Mouse (Mus musculus): ENCODE data around the gene Etl4. TPM values are rescaled to one million over a fixed set of nuclear protein-coding genes. Genes with fewer than 3 reads are reported as not detected.

Etl4 gene
- polyA plus RNA-seq, 1 experiment from 2014 or later = 27.7 TPM

- no peak for ATAC-seq
- no peak overlapping the region for H3K27ac ChIP-seq (ENCODE audit: low read length)
- WGBS = 83% methylated on average over 6 of the region's 6 CpGs
- no peaks in the 10 kb centered on the region for H3K9me3 ChIP-seq (ENCODE audit: control insufficient read depth, low read length)
- no peak overlapping the region for H3K4me3 ChIP-seq (ENCODE audit: low read length)
- no peaks in the 10 kb centered on the region for H3K27me3 ChIP-seq (replicated peaks; ENCODE audit: control insufficient read depth, insufficient read depth, low read length)
- no peak overlapping the region for H3K4me2 ChIP-seq (ENCODE audit: low read depth, low read length)
- no peaks in the 10 kb centered on the region for H3K4me1 ChIP-seq (ENCODE audit: control insufficient read depth, insufficient read depth, low read length)
- no peaks in the 10 kb centered on the region for H3K36me3 ChIP-seq (ENCODE audit: control insufficient read depth, insufficient read depth, low read length)
- no peak overlapping the region for H3K9ac ChIP-seq (ENCODE audit: low read depth, low read length)
These were observed 694.4 kb downstream of the Etl4 start for GRCm38 (mm10) chr2:20603991-20604390.

- Histone ChIP-seq H3K36me3 (ENCODE audit: control insufficient read depth, insufficient read depth, low read length) (no peaks in the 10 kb centered on the region), H3K9me3 (ENCODE audit: control insufficient read depth, low read length) (no peaks in the 10 kb centered on the region), H3K4me2 (ENCODE audit: low read depth, low read length) (no peak overlapping the region), H3K27me3 (replicated peaks; ENCODE audit: control insufficient read depth, insufficient read depth, low read length) (no peaks in the 10 kb centered on the region), H3K9ac (ENCODE audit: low read depth, low read length) (no peak overlapping the region), H3K4me1 (ENCODE audit: control insufficient read depth, insufficient read depth, low read length) (no peaks in the 10 kb centered on the region), H3K27ac (ENCODE audit: low read length) (no peak overlapping the region), H3K4me3 (ENCODE audit: low read length) (no peak overlapping the region)
- no peak for ATAC-seq
- WGBS = 83% methylated on average over 8 of the region's 8 CpGs
These were observed 699.6 kb downstream of the Etl4 start for GRCm38 (mm10) chr2:20609203-20609602.

- 77% methylated on average over 1 of the region's 1 CpGs for WGBS
These were observed 706.4 kb downstream of the Etl4 start for GRCm38 (mm10) chr2:20615948-20616347.

GRCm38 (mm10) chr2:20618396-20618795 lies 708.8 kb downstream of the Etl4 start:
- no peaks in the 10 kb centered on the region for H3K9me3 ChIP-seq (ENCODE audit: control insufficient read depth, low read length)
- H3K27ac ChIP-seq (ENCODE audit: low read length) = no peak overlapping the region
- H3K4me3 ChIP-seq (ENCODE audit: low read length) = no peak overlapping the region
- no peak for ATAC-seq
- no peaks in the 10 kb centered on the region for H3K4me1 ChIP-seq (ENCODE audit: control insufficient read depth, insufficient read depth, low read length)
- H3K9ac ChIP-seq (ENCODE audit: low read depth, low read length) = no peak overlapping the region
- no peak overlapping the region for H3K4me2 ChIP-seq (ENCODE audit: low read depth, low read length)
- no peaks in the 10 kb centered on the region for H3K27me3 ChIP-seq (replicated peaks; ENCODE audit: control insufficient read depth, insufficient read depth, low read length)
- WGBS = 92% methylated on average over 5 of the region's 5 CpGs
- no peaks in the 10 kb centered on the region for H3K36me3 ChIP-seq (ENCODE audit: control insufficient read depth, insufficient read depth, low read length)

More at GRCm38 (mm10) chr2:20615948-20616347, 706.4 kb downstream of the Etl4 start:
- ATAC-seq = no peak
- H3K9me3 ChIP-seq (ENCODE audit: control insufficient read depth, low read length) = no peaks in the 10 kb centered on the region
- H3K36me3 ChIP-seq (ENCODE audit: control insufficient read depth, insufficient read depth, low read length) = no peaks in the 10 kb centered on the region
- H3K27me3 ChIP-seq (replicated peaks; ENCODE audit: control insufficient read depth, insufficient read depth, low read length) = no peaks in the 10 kb centered on the region
- no peak overlapping the region for H3K9ac ChIP-seq (ENCODE audit: low read depth, low read length)
- H3K4me3 ChIP-seq (ENCODE audit: low read length) = no peak overlapping the region
- H3K4me2 ChIP-seq (ENCODE audit: low read depth, low read length) = no peak overlapping the region
- H3K27ac ChIP-seq (ENCODE audit: low read length) = no peak overlapping the region
- no peaks in the 10 kb centered on the region for H3K4me1 ChIP-seq (ENCODE audit: control insufficient read depth, insufficient read depth, low read length)

GRCm38 (mm10) chr2:20619881-20620280 lies 710.3 kb downstream of the Etl4 start:
- ATAC-seq = no peak
- H3K4me3 ChIP-seq (ENCODE audit: low read length) = no peak overlapping the region
- no peaks in the 10 kb centered on the region for H3K9me3 ChIP-seq (ENCODE audit: control insufficient read depth, low read length)
- no peaks in the 10 kb centered on the region for H3K4me1 ChIP-seq (ENCODE audit: control insufficient read depth, insufficient read depth, low read length)
- no peaks in the 10 kb centered on the region for H3K27me3 ChIP-seq (replicated peaks; ENCODE audit: control insufficient read depth, insufficient read depth, low read length)
- no peaks in the 10 kb centered on the region for H3K36me3 ChIP-seq (ENCODE audit: control insufficient read depth, insufficient read depth, low read length)
- no peak overlapping the region for H3K4me2 ChIP-seq (ENCODE audit: low read depth, low read length)
- H3K9ac ChIP-seq (ENCODE audit: low read depth, low read length) = no peak overlapping the region
- WGBS = 78% methylated on average over 5 of the region's 5 CpGs
- no peak overlapping the region for H3K27ac ChIP-seq (ENCODE audit: low read length)

- no peak overlapping the region for H3K4me3 ChIP-seq (ENCODE audit: low read length)
- no peaks in the 10 kb centered on the region for H3K27me3 ChIP-seq (replicated peaks; ENCODE audit: control insufficient read depth, insufficient read depth, low read length)
These were observed 719.7 kb downstream of the Etl4 start for GRCm38 (mm10) chr2:20629156-20629712.

GRCm38 (mm10) chr2:20638604-20639003 lies 729.0 kb downstream of the Etl4 start:
- H3K9ac ChIP-seq (ENCODE audit: low read depth, low read length) = no peak overlapping the region
- H3K4me1 ChIP-seq (ENCODE audit: control insufficient read depth, insufficient read depth, low read length) = no peaks in the 10 kb centered on the region
- no peak overlapping the region for H3K4me3 ChIP-seq (ENCODE audit: low read length)
- H3K27me3 ChIP-seq (replicated peaks; ENCODE audit: control insufficient read depth, insufficient read depth, low read length) = no peaks in the 10 kb centered on the region
- no peaks in the 10 kb centered on the region for H3K9me3 ChIP-seq (ENCODE audit: control insufficient read depth, low read length)
- no peaks in the 10 kb centered on the region for H3K36me3 ChIP-seq (ENCODE audit: control insufficient read depth, insufficient read depth, low read length)
- H3K27ac ChIP-seq (ENCODE audit: low read length) = no peak overlapping the region
- no peak overlapping the region for H3K4me2 ChIP-seq (ENCODE audit: low read depth, low read length)
- ATAC-seq = peak; percentile 71
- 72% methylated on average over 3 of the region's 3 CpGs for WGBS

More at GRCm38 (mm10) chr2:20629156-20629712, 719.7 kb downstream of the Etl4 start:
- no peaks in the 10 kb centered on the region for H3K36me3 ChIP-seq (ENCODE audit: control insufficient read depth, insufficient read depth, low read length)
- peak overlapping the region; percentile 61 for H3K27ac ChIP-seq (ENCODE audit: low read length)
- no peaks in the 10 kb centered on the region for H3K9me3 ChIP-seq (ENCODE audit: control insufficient read depth, low read length)
- 63% methylated on average over 8 of the region's 8 CpGs for WGBS
- no peak overlapping the region for H3K9ac ChIP-seq (ENCODE audit: low read depth, low read length)
- H3K4me2 ChIP-seq (ENCODE audit: low read depth, low read length) = no peak overlapping the region
- ATAC-seq = peak; percentile 69; the same call in 1 of the 2 replicates
- no peaks in the 10 kb centered on the region for H3K4me1 ChIP-seq (ENCODE audit: control insufficient read depth, insufficient read depth, low read length)

GRCm38 (mm10) chr2:20639721-20640120 lies 730.1 kb downstream of the Etl4 start:
- WGBS = 80% methylated on average over 2 of the region's 2 CpGs

GRCm38 (mm10) chr2:20642818-20643217 lies 733.2 kb downstream of the Etl4 start:
- Histone ChIP-seq H3K9ac (ENCODE audit: low read depth, low read length) (no peak overlapping the region), H3K4me1 (ENCODE audit: control insufficient read depth, insufficient read depth, low read length) (no peaks in the 10 kb centered on the region), H3K4me3 (ENCODE audit: low read length) (no peak overlapping the region), H3K27ac (ENCODE audit: low read length) (no peak overlapping the region), H3K27me3 (replicated peaks; ENCODE audit: control insufficient read depth, insufficient read depth, low read length) (no peaks in the 10 kb centered on the region), H3K4me2 (ENCODE audit: low read depth, low read length) (no peak overlapping the region), H3K36me3 (ENCODE audit: control insufficient read depth, insufficient read depth, low read length) (no peaks in the 10 kb centered on the region), H3K9me3 (ENCODE audit: control insufficient read depth, low read length) (no peaks in the 10 kb centered on the region)
- no peak for ATAC-seq
- WGBS = 70% methylated on average over 9 of the region's 9 CpGs

More at GRCm38 (mm10) chr2:20639721-20640120, 730.1 kb downstream of the Etl4 start:
- no peak overlapping the region for H3K4me2 ChIP-seq (ENCODE audit: low read depth, low read length)
- H3K4me3 ChIP-seq (ENCODE audit: low read length) = no peak overlapping the region
- no peaks in the 10 kb centered on the region for H3K27me3 ChIP-seq (replicated peaks; ENCODE audit: control insufficient read depth, insufficient read depth, low read length)
- no peaks in the 10 kb centered on the region for H3K9me3 ChIP-seq (ENCODE audit: control insufficient read depth, low read length)
- no peaks in the 10 kb centered on the region for H3K4me1 ChIP-seq (ENCODE audit: control insufficient read depth, insufficient read depth, low read length)
- no peak overlapping the region for H3K27ac ChIP-seq (ENCODE audit: low read length)
- ATAC-seq = no peak
- no peak overlapping the region for H3K9ac ChIP-seq (ENCODE audit: low read depth, low read length)
- no peaks in the 10 kb centered on the region for H3K36me3 ChIP-seq (ENCODE audit: control insufficient read depth, insufficient read depth, low read length)

GRCm38 (mm10) chr2:20649817-20650216 lies 740.2 kb downstream of the Etl4 start:
- peak; percentile 77 for ATAC-seq
- H3K9ac ChIP-seq (ENCODE audit: low read depth, low read length) = no peak overlapping the region
- peak overlapping the region; percentile 13; the same call in 1 of the 2 replicates for H3K27ac ChIP-seq (ENCODE audit: low read length)
- H3K4me3 ChIP-seq (ENCODE audit: low read length) = no peak overlapping the region
- H3K4me2 ChIP-seq (ENCODE audit: low read depth, low read length) = no peak overlapping the region
- H3K36me3 ChIP-seq (ENCODE audit: control insufficient read depth, insufficient read depth, low read length) = no peaks in the 10 kb centered on the region
- H3K27me3 ChIP-seq (replicated peaks; ENCODE audit: control insufficient read depth, insufficient read depth, low read length) = no peaks in the 10 kb centered on the region
- WGBS = 22% methylated on average over 4 of the region's 4 CpGs
- no peaks in the 10 kb centered on the region for H3K9me3 ChIP-seq (ENCODE audit: control insufficient read depth, low read length)
- peaks cover 15% of the 10 kb centered on the region for H3K4me1 ChIP-seq (ENCODE audit: control insufficient read depth, insufficient read depth, low read length)

Measured in intestine, embryonic 16.5 days (tissue).